Mouse (Mus musculus): Measurements from ENCODE around the gene Prm2. TPM values are rescaled to one million over a fixed set of nuclear protein-coding genes. Genes with fewer than 3 reads are reported as not detected.

Prm2 gene
- polyA plus RNA-seq (2014; fragmentation: Nextera tagmentation; extraction: Ambion mirVana): not detected in 2 replicates

DNA sequence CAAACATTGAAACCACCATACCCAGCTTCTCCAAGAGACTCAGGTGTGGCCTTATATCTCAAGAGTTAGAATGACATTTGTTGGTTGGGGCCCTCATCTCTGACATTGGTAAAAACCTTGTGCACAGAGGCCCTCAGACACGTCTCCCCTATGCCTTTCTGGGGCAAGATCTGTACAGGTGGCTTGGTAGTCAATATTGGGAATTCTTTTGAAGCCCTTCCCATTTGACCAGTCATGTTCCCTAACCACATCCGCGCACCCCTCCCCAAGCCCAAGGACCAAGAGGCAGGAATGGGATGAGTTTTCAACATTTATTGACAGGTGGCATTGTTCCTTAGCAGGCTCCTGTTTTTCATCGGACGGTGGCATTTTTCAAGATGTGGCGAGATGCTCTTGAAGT lies at the start of gene Prm2:
Gene Prm2 (minus strand): TSS at position 101 of the 400 bp plus-strand sequence.
- Histone ChIP-seq H3K36me3 (ENCODE audit: control insufficient read depth, insufficient read depth, low read length) (no peaks in the 10 kb centered on the region), H3K27me3 (ENCODE audit: control insufficient read depth, insufficient read depth, low read length) (no peaks in the 10 kb centered on the region), H3K9me3 (ENCODE audit: control insufficient read depth, low read depth, low read length) (no peaks in the 10 kb centered on the region), H3K9ac (replicated peaks; ENCODE audit: low read depth, low read length) (no peak within 1 kb of the TSS), H3K4me2 (replicated peaks; ENCODE audit: low read depth, low read length) (no peak within 1 kb of the TSS), H3K4me3 (ENCODE audit: low read depth, low read length) (no peak within 1 kb of the TSS), H3K4me1 (ENCODE audit: control insufficient read depth, insufficient read depth, low read length) (no peaks in the 10 kb centered on the region), H3K27ac (ENCODE audit: low read length) (no peak within 1 kb of the TSS)
- 74% methylated on average over 6 of the region's 6 CpGs for WGBS
- ATAC-seq (ENCODE audit: insufficient number of reproducible peaks, insufficient read depth, low FRiP score, low read depth): no peak

DNA sequence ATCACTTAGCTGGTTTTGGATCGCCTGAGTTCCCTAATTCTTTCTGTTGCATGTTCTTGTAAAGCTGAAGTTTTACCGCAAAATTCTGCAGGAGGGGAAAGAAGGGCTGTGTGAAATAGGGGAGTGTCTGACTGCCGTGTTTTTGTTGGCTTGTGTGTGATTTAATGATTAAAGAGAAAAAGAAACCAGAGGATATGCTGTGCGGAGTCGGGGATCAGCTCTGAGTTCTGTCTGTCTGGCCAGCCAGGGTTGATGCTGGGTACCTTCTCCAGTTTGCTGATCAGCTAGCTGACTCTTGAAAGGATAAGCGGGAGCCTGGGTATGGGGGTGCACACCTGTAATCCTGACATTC lies 48.4 kb upstream of the Prm2 start:
- no peak overlapping the region for H3K4me3 ChIP-seq (ENCODE audit: low read depth, low read length)
- ATAC-seq (ENCODE audit: insufficient number of reproducible peaks, insufficient read depth, low FRiP score, low read depth): no peak
- H3K27me3 ChIP-seq (ENCODE audit: control insufficient read depth, insufficient read depth, low read length): no peaks in the 10 kb centered on the region
- no peak overlapping the region; the same call in 1 of the 2 replicates for H3K27ac ChIP-seq (ENCODE audit: low read length)
- peak overlapping the region; percentile 21 for H3K4me2 ChIP-seq (replicated peaks; ENCODE audit: low read depth, low read length)
- no peaks in the 10 kb centered on the region for H3K9me3 ChIP-seq (ENCODE audit: control insufficient read depth, low read depth, low read length)
- peaks cover 16% of the 10 kb centered on the region; the same call in 1 of the 2 replicates for H3K4me1 ChIP-seq (ENCODE audit: control insufficient read depth, insufficient read depth, low read length)
- WGBS: 41% methylated on average over 6 of the region's 6 CpGs
- no peaks in the 10 kb centered on the region for H3K36me3 ChIP-seq (ENCODE audit: control insufficient read depth, insufficient read depth, low read length)
- no peak overlapping the region for H3K9ac ChIP-seq (replicated peaks; ENCODE audit: low read depth, low read length)

GRCm38 (mm10) chr16:10843486-10844318 lies 47.8 kb upstream of the Prm2 start:
- peaks cover 10% of the 10 kb centered on the region; the same call in 1 of the 2 replicates for H3K4me1 ChIP-seq (ENCODE audit: control insufficient read depth, insufficient read depth, low read length)
- 11% methylated on average over 18 of the region's 18 CpGs for WGBS
- H3K36me3 ChIP-seq (ENCODE audit: control insufficient read depth, insufficient read depth, low read length): no peaks in the 10 kb centered on the region
- no peaks in the 10 kb centered on the region for H3K9me3 ChIP-seq (ENCODE audit: control insufficient read depth, low read depth, low read length)
- H3K4me2 ChIP-seq (replicated peaks; ENCODE audit: low read depth, low read length): peak overlapping the region; percentile 21
- no peak overlapping the region; the same call in 1 of the 2 replicates for H3K27ac ChIP-seq (ENCODE audit: low read length)
- H3K9ac ChIP-seq (replicated peaks; ENCODE audit: low read depth, low read length): no peak overlapping the region
- no peak; the same call in 1 of the 2 replicates for ATAC-seq (ENCODE audit: insufficient number of reproducible peaks, insufficient read depth, low FRiP score, low read depth)
- H3K27me3 ChIP-seq (ENCODE audit: control insufficient read depth, insufficient read depth, low read length): no peaks in the 10 kb centered on the region
- no peak overlapping the region; the same call in 1 of the 2 replicates for H3K4me3 ChIP-seq (ENCODE audit: low read depth, low read length)

- Histone ChIP-seq H3K9ac (replicated peaks; ENCODE audit: low read depth, low read length) (no peak overlapping the region), H3K4me3 (ENCODE audit: low read depth, low read length) (no peak overlapping the region), H3K9me3 (ENCODE audit: control insufficient read depth, low read depth, low read length) (no peaks in the 10 kb centered on the region), H3K4me1 (ENCODE audit: control insufficient read depth, insufficient read depth, low read length) (peaks cover 17% of the 10 kb centered on the region), H3K27ac (ENCODE audit: low read length) (no peak overlapping the region), H3K27me3 (ENCODE audit: control insufficient read depth, insufficient read depth, low read length) (no peaks in the 10 kb centered on the region), H3K4me2 (replicated peaks; ENCODE audit: low read depth, low read length) (no peak overlapping the region), H3K36me3 (ENCODE audit: control insufficient read depth, insufficient read depth, low read length) (no peaks in the 10 kb centered on the region)
- 63% methylated on average over 4 of the region's 4 CpGs for WGBS
- no peak for ATAC-seq (ENCODE audit: insufficient number of reproducible peaks, insufficient read depth, low FRiP score, low read depth)
Measured at GRCm38 (mm10) chr16:10842282-10842855, 46.4 kb upstream of the Prm2 start.

- H3K4me1 ChIP-seq (ENCODE audit: control insufficient read depth, insufficient read depth, low read length): peaks cover 17% of the 10 kb centered on the region
- H3K4me2 ChIP-seq (replicated peaks; ENCODE audit: low read depth, low read length): no peak overlapping the region
- H3K9ac ChIP-seq (replicated peaks; ENCODE audit: low read depth, low read length): no peak overlapping the region
- no peaks in the 10 kb centered on the region for H3K27me3 ChIP-seq (ENCODE audit: control insufficient read depth, insufficient read depth, low read length)
- H3K9me3 ChIP-seq (ENCODE audit: control insufficient read depth, low read depth, low read length): no peaks in the 10 kb centered on the region
- WGBS: 83% methylated on average over 12 of the region's 14 CpGs
- H3K4me3 ChIP-seq (ENCODE audit: low read depth, low read length): no peak overlapping the region
- H3K27ac ChIP-seq (ENCODE audit: low read length): no peak overlapping the region
- no peak for ATAC-seq (ENCODE audit: insufficient number of reproducible peaks, insufficient read depth, low FRiP score, low read depth)
- no peaks in the 10 kb centered on the region for H3K36me3 ChIP-seq (ENCODE audit: control insufficient read depth, insufficient read depth, low read length)
Measured at GRCm38 (mm10) chr16:10840018-10840417, 44.1 kb upstream of the Prm2 start.

- H3K27me3 ChIP-seq (ENCODE audit: control insufficient read depth, insufficient read depth, low read length): no peaks in the 10 kb centered on the region
- H3K4me2 ChIP-seq (replicated peaks; ENCODE audit: low read depth, low read length): no peak overlapping the region
- peak overlapping the region; percentile 49; the same call in 1 of the 2 replicates for H3K27ac ChIP-seq (ENCODE audit: low read length)
- H3K36me3 ChIP-seq (ENCODE audit: control insufficient read depth, insufficient read depth, low read length): no peaks in the 10 kb centered on the region
- H3K9ac ChIP-seq (replicated peaks; ENCODE audit: low read depth, low read length): no peak overlapping the region
- H3K9me3 ChIP-seq (ENCODE audit: control insufficient read depth, low read depth, low read length): no peaks in the 10 kb centered on the region
- no peak for ATAC-seq (ENCODE audit: insufficient number of reproducible peaks, insufficient read depth, low FRiP score, low read depth)
- no peak overlapping the region for H3K4me3 ChIP-seq (ENCODE audit: low read depth, low read length)
- peaks cover 12% of the 10 kb centered on the region for H3K4me1 ChIP-seq (ENCODE audit: control insufficient read depth, insufficient read depth, low read length)
- WGBS: 58% methylated on average over 10 of the region's 10 CpGs
Measured at GRCm38 (mm10) chr16:10838487-10839245, 42.7 kb upstream of the Prm2 start.

- no peak for ATAC-seq (ENCODE audit: insufficient number of reproducible peaks, insufficient read depth, low FRiP score, low read depth)
- H3K4me3 ChIP-seq (ENCODE audit: low read depth, low read length): no peak overlapping the region
- no peaks in the 10 kb centered on the region for H3K9me3 ChIP-seq (ENCODE audit: control insufficient read depth, low read depth, low read length)
- no peak overlapping the region; the same call in 1 of the 2 replicates for H3K27ac ChIP-seq (ENCODE audit: low read length)
- H3K27me3 ChIP-seq (ENCODE audit: control insufficient read depth, insufficient read depth, low read length): no peaks in the 10 kb centered on the region
- H3K4me1 ChIP-seq (ENCODE audit: control insufficient read depth, insufficient read depth, low read length): peaks cover 7% of the 10 kb centered on the region
- H3K9ac ChIP-seq (replicated peaks; ENCODE audit: low read depth, low read length): no peak overlapping the region; the same call in 1 of the 2 replicates
- no peaks in the 10 kb centered on the region for H3K36me3 ChIP-seq (ENCODE audit: control insufficient read depth, insufficient read depth, low read length)
- WGBS: 79% methylated on average over 1 of the region's 1 CpGs
- no peak overlapping the region for H3K4me2 ChIP-seq (replicated peaks; ENCODE audit: low read depth, low read length)
Measured at GRCm38 (mm10) chr16:10837903-10838302, 42.0 kb upstream of the Prm2 start.

- no peaks in the 10 kb centered on the region for H3K36me3 ChIP-seq (ENCODE audit: control insufficient read depth, insufficient read depth, low read length)
- H3K4me1 ChIP-seq (ENCODE audit: control insufficient read depth, insufficient read depth, low read length): peaks cover 7% of the 10 kb centered on the region
- WGBS: 82% methylated on average over 3 of the region's 3 CpGs
- no peak overlapping the region for H3K9ac ChIP-seq (replicated peaks; ENCODE audit: low read depth, low read length)
- no peak for ATAC-seq (ENCODE audit: insufficient number of reproducible peaks, insufficient read depth, low FRiP score, low read depth)
- no peak overlapping the region for H3K4me3 ChIP-seq (ENCODE audit: low read depth, low read length)
- no peaks in the 10 kb centered on the region for H3K27me3 ChIP-seq (ENCODE audit: control insufficient read depth, insufficient read depth, low read length)
- H3K27ac ChIP-seq (ENCODE audit: low read length): no peak overlapping the region
- no peak overlapping the region for H3K4me2 ChIP-seq (replicated peaks; ENCODE audit: low read depth, low read length)
- H3K9me3 ChIP-seq (ENCODE audit: control insufficient read depth, low read depth, low read length): no peaks in the 10 kb centered on the region
Measured at GRCm38 (mm10) chr16:10837250-10837649, 41.3 kb upstream of the Prm2 start.

Data from stomach, embryonic 14.5 days (tissue).